Mouse (Mus musculus) MEL (cell line): Measurements from ENCODE around the gene Pdcl3.

Source experiments
- CTCF ChIP-seq, 3 experiments: IDR thresholded peaks in 2 of 3; conservative IDR thresholded peaks in 1 of 3; 2 replicates each; pipeline ENCODE4 v1.5.1; 2011 to 2012; ENCODE audit warnings: low read length in 3 of 3, low read depth in 2 of 3, mild to moderate bottlenecking in 2 of 3, improper control_type of control experiment in 1 of 3, inconsistent platforms in 1 of 3, mixed read lengths in 1 of 3, moderate library complexity in 1 of 3; ENCODE audit not compliant: control insufficient read depth in 1 of 3, insufficient read depth in 1 of 3, poor library complexity in 1 of 3, severe bottlenecking in 1 of 3
- EP300 ChIP-seq, 2 experiments: IDR thresholded peaks; 2 replicates each; pipeline ENCODE4 v1.6.1; 2011; ENCODE audit warnings: improper control_type of control experiment in 2 of 2, low read length in 2 of 2, low read depth in 1 of 2, mild to moderate bottlenecking in 1 of 2
- KAT2A ChIP-seq: conservative IDR thresholded peaks from 2 replicates; pipeline ENCODE4 v1.6.1; 2012; ENCODE audit warnings: low read depth, low read length, improper control_type of control experiment, inconsistent platforms
- MAFK ChIP-seq: IDR thresholded peaks from 2 replicates; pipeline ENCODE4 v1.6.1; 2011; ENCODE audit warnings: low read depth, mild to moderate bottlenecking, low read length, improper control_type of control experiment, borderline replicate concordance
- POLR2A ChIP-seq, 2 experiments: IDR thresholded peaks; 2 replicates each; pipeline ENCODE4 v1.6.1; 2011 to 2012; ENCODE audit warnings: low read length in 2 of 2, mild to moderate bottlenecking in 2 of 2, control low read depth in 1 of 2, improper control_type of control experiment in 1 of 2, low read depth in 1 of 2, moderate library complexity in 1 of 2; ENCODE audit not compliant: control insufficient read depth in 1 of 2, insufficient read depth in 1 of 2, poor library complexity in 1 of 2
- USF1 ChIP-seq: IDR thresholded peaks from 2 replicates; pipeline ENCODE4 v1.6.1; 2014; ENCODE audit warnings: low read depth, mild to moderate bottlenecking, inconsistent platforms, low read length, improper control_type of control experiment, moderate library complexity

DNA sequence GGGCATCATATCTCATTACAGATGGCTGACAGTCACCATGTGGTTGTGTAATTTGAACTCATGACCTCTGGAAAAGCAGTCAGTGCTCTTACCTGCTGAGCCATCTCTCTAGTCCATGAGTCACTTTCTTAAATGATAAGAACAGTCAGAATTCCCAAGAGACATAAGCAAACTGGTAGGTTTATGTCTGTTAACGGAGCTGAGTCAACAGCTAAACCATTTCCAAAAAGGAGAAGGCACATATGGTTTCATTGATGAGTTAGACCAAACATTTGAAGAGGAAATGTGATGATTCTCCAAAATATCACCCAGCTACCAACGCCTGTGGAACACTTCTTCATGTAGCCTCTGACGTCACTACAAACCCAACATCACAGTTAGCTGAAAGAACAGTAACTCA, 13.7 kb upstream of the Pdcl3 start:
- TF ChIP-seq CTCF (IDR thresholded peaks at IDR 0.05 in 2 of 3, conservative IDR thresholded peaks at IDR 0.05 in 1 of 3; ENCODE audit: control insufficient read depth in 1 of 3, insufficient read depth in 1 of 3, low read depth in 2 of 3, low read length in 3 of 3, poor library complexity in 1 of 3, severe bottlenecking in 1 of 3) (no peak), KAT2A (no peak), POLR2A (IDR thresholded peaks at IDR 0.05; ENCODE audit: control insufficient read depth in 1 of 2, insufficient read depth in 1 of 2, low read depth in 1 of 2, low read length in 2 of 2, poor library complexity in 1 of 2) (no peak), USF1 (no peak), EP300 (IDR thresholded peaks at IDR 0.05; ENCODE audit: low read depth in 1 of 2, low read length in 2 of 2) (no peak), MAFK (no peak)
